Mouse (Mus musculus) heart, adult 2 months (tissue): ENCODE measurements around the gene Tln1. TPM values are rescaled to one million over a fixed set of nuclear protein-coding genes. Genes with fewer than 3 reads are reported as not detected.

ENCODE experiments used
- DNase-seq, 2 experiments: peaks; one replicate each; pipeline ENCODE4 v3.0.0; 2021
- H3K27ac ChIP-seq: fragments of 200-600 bp; 2 replicates; pipeline ENCODE4 v1.8.1; 2022
- H3K27me3 ChIP-seq: fragments of 200-500 bp; 2 replicates; pipeline ENCODE4 v1.6.1; 2012; ENCODE audit warnings: mild to moderate bottlenecking, low read length, inconsistent platforms, mixed read lengths; ENCODE audit not compliant: control insufficient read depth, insufficient read depth
- H3K36me3 ChIP-seq: fragments of 200-500 bp; 2 replicates; pipeline ENCODE4 v1.6.1; 2012; ENCODE audit warnings: low read length, inconsistent platforms; ENCODE audit not compliant: control insufficient read depth, insufficient read depth
- H3K4me1 ChIP-seq: fragments of 200-500 bp; 2 replicates; pipeline ENCODE4 v1.6.1; 2011; ENCODE audit warnings: low read length; ENCODE audit not compliant: control insufficient read depth, insufficient read depth
- H3K4me3 ChIP-seq: fragments of 200-600 bp; 2 replicates; pipeline ENCODE4 v1.8.1; 2022
- H3K79me2 ChIP-seq: fragments of 200-500 bp; replicated peaks from 2 replicates; pipeline ENCODE4 v1.6.1; 2012; ENCODE audit warnings: mild to moderate bottlenecking, inconsistent platforms, low read length, moderate library complexity, mixed read lengths; ENCODE audit not compliant: control insufficient read depth, insufficient read depth
- H3K9ac ChIP-seq: fragments of 200-500 bp; 2 replicates; pipeline ENCODE4 v1.6.1; 2012; ENCODE audit warnings: low read depth, mild to moderate bottlenecking, control low read depth, inconsistent platforms, low read length, mixed read lengths
- CTCF ChIP-seq: fragments of 200-600 bp; IDR thresholded peaks from 2 replicates; pipeline ENCODE4 v1.8.1; 2022; ENCODE audit warnings: antibody characterized with exemption, mild to moderate bottlenecking, moderate library complexity
- EP300 ChIP-seq: fragments of 200-500 bp; IDR thresholded peaks from 2 replicates; pipeline ENCODE4 v1.6.1; 2011; ENCODE audit warnings: low read depth, low read length, control low read depth; ENCODE audit not compliant: insufficient read depth
- POLR2A ChIP-seq: fragments of 200-500 bp; IDR thresholded peaks from 2 replicates; pipeline ENCODE4 v1.6.1; 2011; ENCODE audit warnings: mild to moderate bottlenecking, low read depth, low read length, control low read depth; ENCODE audit not compliant: insufficient read depth
- WGBS: fragments of 180-500 bp; shearing (Covaris S2); methylation state at CpG from one replicate; pipeline ENCODE4 v1.1.7; 2018; 5-methylcytosine and 5-hydroxymethylcytosine counted together
- intact Hi-C: fragments of 180-260 bp; cut with DNase I; formaldehyde crosslinking; loops from one replicate; pipeline ENCODE4 v1.15.1; 2025
- polyA plus RNA-seq: library from polyadenylated mRNA; depleted of rRNA; stranded (reverse); fragments of >200 nt; gene quantifications from 2 replicates; pipeline ENCODE4 v1.2.3, GENCODE M21; 2012
- total RNA-seq, 2 experiments: library from RNA; stranded (reverse); gene quantifications; 2 replicates each; pipeline ENCODE4 v1.2.3; 2021

Tln1 gene
- total and polyA plus RNA-seq, 3 experiments = 53.1 to 109 (median 105) TPM

DNA sequence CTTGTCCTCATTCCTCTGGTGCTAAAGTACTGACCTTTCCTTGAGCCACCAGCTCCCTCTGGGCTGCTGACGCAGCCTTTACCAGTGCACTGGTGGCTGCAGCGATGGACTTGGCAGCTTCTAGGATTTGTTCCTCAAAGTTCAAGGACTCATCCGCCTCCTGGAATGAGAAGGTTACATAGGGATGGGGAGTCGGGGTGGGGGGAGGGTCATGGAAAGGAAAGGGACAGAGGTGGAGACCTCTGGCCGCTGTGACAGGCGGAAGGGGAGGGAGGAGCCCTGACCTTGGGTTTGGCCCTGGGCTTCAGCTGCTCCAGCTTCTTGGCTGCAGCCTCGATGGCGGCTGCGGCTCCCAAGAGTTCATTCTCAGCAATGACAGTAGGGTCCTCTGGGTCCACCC is 29.2 kb downstream of the Tln1 start:
- no peak for DNase-seq
- Histone ChIP-seq H3K4me3 (no peak overlapping the region), H3K79me2 (no peaks in the 10 kb centered on the region), H3K9ac (no peak overlapping the region), H3K27me3 (no peaks in the 10 kb centered on the region), H3K36me3 (no peaks in the 10 kb centered on the region), H3K4me1 (peaks cover 3% of the 10 kb centered on the region; the same call in 1 of the 2 replicates), H3K27ac (no peak overlapping the region)
- TF ChIP-seq POLR2A (no peak), EP300 (no peak), CTCF (no peak)
- WGBS = 61% methylated on average over 9 of the region's 9 CpGs
- intact Hi-C loops = loop anchor here (5.0 kb wide), 1 partner anchor 39 kb away; no protein-coding TSS in a partner anchor

GRCm38 (mm10) chr4:43530581-43530980 is 31.9 kb downstream of the Tln1 start:
- H3K36me3 ChIP-seq = no peaks in the 10 kb centered on the region
- peaks cover 3% of the 10 kb centered on the region; the same call in 1 of the 2 replicates for H3K4me1 ChIP-seq
- H3K4me3 ChIP-seq = no peak overlapping the region
- H3K9ac ChIP-seq = no peak overlapping the region
- peak; percentile 72 to 80 for DNase-seq
- H3K27ac ChIP-seq = no peak overlapping the region
- WGBS = 20% methylated on average over 7 of the region's 7 CpGs
- TF ChIP-seq POLR2A = 0 out of 2 replicates have a peak, but pooled peaks have one; percentile 12
- peak; percentile 92 for TF ChIP-seq CTCF
- TF ChIP-seq EP300 = 0 out of 2 replicates have a peak, but pooled peaks have one; percentile 53
- H3K27me3 ChIP-seq = no peaks in the 10 kb centered on the region
- no peaks in the 10 kb centered on the region for H3K79me2 ChIP-seq
- intact Hi-C loops = loop anchor here (5.0 kb wide), 1 partner anchor 42 kb away; no protein-coding TSS in a partner anchor

GRCm38 (mm10) chr4:43530081-43530501 is 32.4 kb downstream of the Tln1 start:
- 15% methylated on average over 8 of the region's 8 CpGs for WGBS
- no peak overlapping the region for H3K27ac ChIP-seq
- H3K36me3 ChIP-seq = no peaks in the 10 kb centered on the region
- intact Hi-C loops = loop anchor here (5.0 kb wide), 1 partner anchor 42 kb away; no protein-coding TSS in a partner anchor
- peaks cover 3% of the 10 kb centered on the region; the same call in 1 of the 2 replicates for H3K4me1 ChIP-seq
- no peak for DNase-seq
- no peaks in the 10 kb centered on the region for H3K27me3 ChIP-seq
- TF ChIP-seq CTCF (no peak), EP300 (no peak), POLR2A (no peak)
- H3K9ac ChIP-seq = no peak overlapping the region
- H3K79me2 ChIP-seq = no peaks in the 10 kb centered on the region
- H3K4me3 ChIP-seq = no peak overlapping the region

- Histone ChIP-seq H3K36me3 (no peaks in the 10 kb centered on the region), H3K27me3 (no peaks in the 10 kb centered on the region), H3K4me3 (no peak overlapping the region), H3K79me2 (no peaks in the 10 kb centered on the region), H3K9ac (no peak overlapping the region), H3K27ac (no peak overlapping the region), H3K4me1 (peaks cover 3% of the 10 kb centered on the region; the same call in 1 of the 2 replicates)
- WGBS = 87% methylated on average over 9 of the region's 9 CpGs
- intact Hi-C loops = no loop called here
- peak in 1 of 2 experiments; percentile 16 for DNase-seq
- TF ChIP-seq EP300 = no peak
- TF ChIP-seq CTCF = peak; percentile 48
- no peak for TF ChIP-seq POLR2A
Observed at GRCm38 (mm10) chr4:43528487-43528886, 34.0 kb downstream of the Tln1 start.

DNA sequence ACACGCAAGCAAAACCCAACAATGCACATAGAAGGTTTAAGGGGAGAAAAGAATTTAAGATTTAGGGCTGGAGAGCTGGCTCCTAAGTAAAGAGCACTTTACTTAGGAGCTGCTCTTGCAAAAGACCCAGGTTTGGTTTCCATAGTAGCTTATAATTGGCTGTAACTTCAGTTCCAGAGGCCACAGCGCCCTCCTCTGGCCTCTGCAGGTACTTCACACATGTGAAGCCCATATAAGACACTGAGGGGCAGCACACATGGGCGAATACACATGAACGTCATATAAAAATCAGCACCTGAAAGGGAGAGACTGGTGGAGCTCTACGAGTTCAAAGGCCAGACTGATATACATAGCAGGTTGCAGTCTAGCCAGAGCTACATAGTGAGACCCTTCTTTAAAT is 34.6 kb downstream of the Tln1 start:
- H3K9ac ChIP-seq = no peak overlapping the region
- H3K4me3 ChIP-seq = no peak overlapping the region
- no peak overlapping the region for H3K27ac ChIP-seq
- DNase-seq = peak in 1 of 2 experiments; percentile 18
- H3K79me2 ChIP-seq = no peaks in the 10 kb centered on the region
- H3K4me1 ChIP-seq = peaks cover 3% of the 10 kb centered on the region; the same call in 1 of the 2 replicates
- intact Hi-C loops = loop anchor here (2.0 kb wide), 1 partner anchor 85 kb away; no protein-coding TSS in a partner anchor
- WGBS = 70% methylated on average over 5 of the region's 5 CpGs
- no peaks in the 10 kb centered on the region for H3K36me3 ChIP-seq
- TF ChIP-seq EP300 (no peak), POLR2A (no peak), CTCF (peak; percentile 54)
- no peaks in the 10 kb centered on the region for H3K27me3 ChIP-seq

- no peak for TF ChIP-seq POLR2A
- Histone ChIP-seq H3K36me3 (no peaks in the 10 kb centered on the region), H3K27me3 (no peaks in the 10 kb centered on the region), H3K27ac (peak overlapping the region; percentile 56), H3K9ac (no peak overlapping the region), H3K79me2 (no peaks in the 10 kb centered on the region), H3K4me3 (peak overlapping the region; percentile 15; the same call in 1 of the 2 replicates), H3K4me1 (no peaks in the 10 kb centered on the region; the same call in 1 of the 2 replicates)
- 18% methylated on average over 6 of the region's 6 CpGs for WGBS
- peak; percentile 88 to 92 for DNase-seq
- intact Hi-C loops = no loop called here
Observed at GRCm38 (mm10) chr4:43519956-43520355, 42.5 kb downstream of the Tln1 start.
